Mouse (Mus musculus): ENCODE results near the gene Bsg.

DNA sequence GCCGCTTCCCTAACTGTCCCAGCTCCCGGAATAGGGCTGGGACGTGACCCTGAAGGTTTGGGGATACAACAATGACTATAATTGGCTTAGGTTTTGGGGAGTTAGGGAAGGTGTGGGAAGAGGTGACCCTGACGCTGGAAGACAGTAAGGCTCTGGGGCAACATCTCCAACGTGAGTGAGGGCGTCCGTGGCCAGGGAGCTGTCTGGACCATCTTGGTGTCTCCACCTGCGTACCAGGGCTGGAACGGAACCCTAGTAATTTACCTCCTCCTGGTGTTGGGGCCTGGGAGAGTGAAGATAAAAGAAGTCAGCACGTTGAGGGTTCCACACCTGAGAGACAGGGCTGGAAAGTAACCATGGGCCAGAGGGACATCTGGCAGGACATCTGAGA lies 674 bp downstream of the Bsg start:
- no peak for TF ChIP-seq GATA1 (IDR thresholded peaks at IDR 0.05; ENCODE audit: low read length)
- no peak; the same call in 2 of the 3 replicates for TF ChIP-seq TAL1 (IDR thresholded peaks at IDR 0.05; ENCODE audit: low read length)

All from erythroblast, embryonic 14.5 days (primary cell).